Mouse (Mus musculus) brain, adult 10 weeks (tissue): ENCODE results near the gene Tacstd2. TPM values are rescaled to one million over a fixed set of nuclear protein-coding genes. Genes with fewer than 3 reads are reported as not detected.

Experiments used
- polyA plus RNA-seq: library from polyadenylated mRNA; stranded (reverse); fragments of 350-450 nt; fragmentation: Illumina TruSeq; extraction: RNeasy Lipid Tissue Mini Kit (QIAGEN cat#74804); gene quantifications from one replicate; pipeline ENCODE4 v1.2.3, GENCODE M21; 2015; ENCODE audit warnings: low read depth, low replicate concordance

Gene Tacstd2
- polyA plus RNA-seq = 0.43 TPM

GRCm38 (mm10) chr6:67535777-67536054 lies at the start of gene Tacstd2:
Gene Tacstd2 (minus strand): TSS chr6:67535796.

DNA sequence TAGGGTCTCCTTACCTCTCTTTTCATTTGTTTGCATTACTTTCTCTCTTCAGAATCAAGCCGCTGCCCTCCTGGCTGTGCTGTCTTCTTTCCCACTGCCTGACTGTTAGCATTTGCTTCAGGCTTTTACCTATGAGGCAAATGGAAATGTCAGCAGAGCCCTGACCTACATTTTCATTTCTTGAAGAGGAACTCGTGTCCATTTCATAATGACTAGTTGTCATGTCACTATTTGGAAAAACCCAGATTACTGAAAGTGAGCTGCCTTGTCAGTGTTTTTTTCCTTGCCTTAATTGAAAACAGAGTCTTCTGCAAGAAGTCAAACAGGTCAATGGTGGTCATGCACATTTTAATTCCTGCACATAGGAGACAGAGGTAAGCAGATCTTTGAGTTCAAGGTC lies 43.8 kb downstream of the Tacstd2 start, which contains the start of gene Il23r:
Gene Il23r, minus strand, starts transcription at position 101 of the 400 bp plus-strand sequence.

Other genes with a start within 250 kb of the Tacstd2 start
- gene Il12rb2, start 159.6 kb downstream of the Tacstd2 start, polyA plus RNA-seq = not detected
- gene Il23r, start 43.9 kb downstream of the Tacstd2 start, polyA plus RNA-seq = not detected